Mouse (Mus musculus): ENCODE data around the gene Klk1b27. TPM values are rescaled to one million over a fixed set of nuclear protein-coding genes. Genes with fewer than 3 reads are reported as not detected.
"Not testable (repeated sequence)": the region's sequence is repeated elsewhere in the genome, so short reads cannot be mapped to it uniquely, and the experiment has no call there.

Gene Klk1b27
- not detected for total RNA-seq (2021)
- long read RNA-seq, experiment 1, partial matches to known transcripts, result 1 of 1 reads
- long read RNA-seq, experiment 1, other reads (novel, unspliced or antisense), result 0 of 1 reads
- long read RNA-seq, experiment 2, result 0 reads

GRCm38 (mm10) chr7:44051990-44052389 lies at the start of gene Klk1b27:
Gene Klk1b27, plus strand, starts transcription at chr7:44052290.
- not testable (repeated sequence) for H3K4me3 ChIP-seq; DNase-seq (ENCODE audit: low spot score in 2 of 2)

GRCm38 (mm10) chr7:44004847-44005246 lies 47.2 kb upstream of the Klk1b27 start:
- no peak for TF ChIP-seq CTCF (conservative IDR thresholded peaks at IDR 0.05)
- H3K27ac ChIP-seq, result no peak overlapping the region
- DNase-seq (ENCODE audit: low spot score in 2 of 2), result no peak
- H3K4me3 ChIP-seq, result no peak overlapping the region

More at GRCm38 (mm10) chr7:44051990-44052389, at the start of gene Klk1b27:
- H3K27ac ChIP-seq, result not testable (repeated sequence)

GRCm38 (mm10) chr7:44011868-44012267 lies 40.2 kb upstream of the Klk1b27 start, which contains the start of gene Klk1b26:
Gene Klk1b26, plus strand, starts transcription at chr7:44012168.
- H3K27ac ChIP-seq; DNase-seq (ENCODE audit: low spot score in 2 of 2); H3K4me3 ChIP-seq: not testable (repeated sequence)

- H3K27ac ChIP-seq; H3K4me3 ChIP-seq; DNase-seq (ENCODE audit: low spot score in 2 of 2): not testable (repeated sequence)
Observed at GRCm38 (mm10) chr7:44014666-44015065, 37.4 kb upstream of the Klk1b27 start.

- Histone ChIP-seq H3K4me3 (no peak overlapping the region), H3K27ac (no peak overlapping the region)
- TF ChIP-seq CTCF (conservative IDR thresholded peaks at IDR 0.05), result no peak
- no peak for DNase-seq (ENCODE audit: low spot score in 2 of 2)
Observed at GRCm38 (mm10) chr7:44015071-44015470, 37.0 kb upstream of the Klk1b27 start.

- Histone ChIP-seq H3K27ac (no peak overlapping the region), H3K4me3 (no peak overlapping the region)
- DNase-seq (ENCODE audit: low spot score in 2 of 2), result no peak
- TF ChIP-seq CTCF (conservative IDR thresholded peaks at IDR 0.05), result no peak
Observed at GRCm38 (mm10) chr7:44072117-44072516, 20.0 kb downstream of the Klk1b27 start.

- Histone ChIP-seq H3K27ac (no peak overlapping the region), H3K4me3 (no peak overlapping the region)
- no peak for DNase-seq (ENCODE audit: low spot score in 2 of 2)
- no peak for TF ChIP-seq CTCF (conservative IDR thresholded peaks at IDR 0.05)
Observed at GRCm38 (mm10) chr7:44077703-44078102, 25.6 kb downstream of the Klk1b27 start.

- no peak overlapping the region for H3K4me3 ChIP-seq
- DNase-seq (ENCODE audit: low spot score in 2 of 2), result no peak
- TF ChIP-seq CTCF (conservative IDR thresholded peaks at IDR 0.05), result no peak
- no peak overlapping the region for H3K27ac ChIP-seq
Observed at GRCm38 (mm10) chr7:44096111-44096510, 44.0 kb downstream of the Klk1b27 start.

GRCm38 (mm10) chr7:44102028-44102427 lies 49.9 kb downstream of the Klk1b27 start, which contains the start of gene Klk1b21:
Gene Klk1b21, plus strand, starts transcription at chr7:44102328.
- not testable (repeated sequence) for H3K4me3 ChIP-seq; H3K27ac ChIP-seq; DNase-seq (ENCODE audit: low spot score in 2 of 2)

Other genes starting within 250 kb of the Klk1b27 start
- under 1 TPM; 0.25 to 0.26 TPM for gene Klk7, start 241.0 kb upstream of the Klk1b27 start, total RNA-seq (2021)
- under 1 TPM in 1 of 2 experiments, not detected in 1; 0.87 TPM for gene Klk6, start 227.8 kb upstream of the Klk1b27 start, total RNA-seq (2021)
- gene Klk5, start 210.3 kb upstream of the Klk1b27 start, total RNA-seq (2021), result not detected
- not detected for gene Klk4, start 171.1 kb upstream of the Klk1b27 start, total RNA-seq (2021)
- gene Klk15, start 118.5 kb upstream of the Klk1b27 start, total RNA-seq (2021), result not detected
- not detected for gene Klk1b8, start 101.6 kb upstream of the Klk1b27 start, total RNA-seq (2021)
- not detected for gene Klk1b1, start 85.5 kb upstream of the Klk1b27 start, total RNA-seq (2021)
- gene Klk1b9, start 76.2 kb upstream of the Klk1b27 start, total RNA-seq (2021), result not detected
- not detected for gene Klk1b11, start 56.4 kb upstream of the Klk1b27 start, total RNA-seq (2021)
- gene Klk1b26, start 40.1 kb upstream of the Klk1b27 start, total RNA-seq (2021), result not detected
- not detected for gene Klk1b21, start 50.0 kb downstream of the Klk1b27 start, total RNA-seq (2021)
- gene Klk1b22, start 60.4 kb downstream of the Klk1b27 start, total RNA-seq (2021), result not detected
- not detected for gene Klk1b16, start 84.5 kb downstream of the Klk1b27 start, total RNA-seq (2021)
- gene Klk1b24, start 135.9 kb downstream of the Klk1b27 start, total RNA-seq (2021), result not detected
- gene Klk1b3, start 145.9 kb downstream of the Klk1b27 start, total RNA-seq (2021), result not detected
- gene Klk1b4, start 155.1 kb downstream of the Klk1b27 start, total RNA-seq (2021), result not detected
- gene Klk1b5, start 163.7 kb downstream of the Klk1b27 start, total RNA-seq (2021), result not detected
- not detected for gene Klk1, start 173.1 kb downstream of the Klk1b27 start, total RNA-seq (2021)
- gene Gm36864, start 183.9 kb downstream of the Klk1b27 start, total RNA-seq (2021), result not detected
- gene 1700028J19Rik, start 194.4 kb downstream of the Klk1b27 start, total RNA-seq (2021), result under 1 TPM; 0.79 to 0.92 TPM
- 10 to 100 TPM; 87.8 to 90.3 TPM for gene 2410002F23Rik, start 194.4 kb downstream of the Klk1b27 start, total RNA-seq (2021)
- gene Acp4, start 205.1 kb downstream of the Klk1b27 start, total RNA-seq (2021), result not detected
- not detected for gene Gm15517, start 209.2 kb downstream of the Klk1b27 start, total RNA-seq (2021)